Mouse (Mus musculus): ENCODE data around the gene Abhd16b. TPM values are rescaled to one million over a fixed set of nuclear protein-coding genes. Genes with fewer than 3 reads are reported as not detected.

The Abhd16b gene
- polyA plus RNA-seq, 2 experiments, result 0.01 TPM; not detected in 1

DNA sequence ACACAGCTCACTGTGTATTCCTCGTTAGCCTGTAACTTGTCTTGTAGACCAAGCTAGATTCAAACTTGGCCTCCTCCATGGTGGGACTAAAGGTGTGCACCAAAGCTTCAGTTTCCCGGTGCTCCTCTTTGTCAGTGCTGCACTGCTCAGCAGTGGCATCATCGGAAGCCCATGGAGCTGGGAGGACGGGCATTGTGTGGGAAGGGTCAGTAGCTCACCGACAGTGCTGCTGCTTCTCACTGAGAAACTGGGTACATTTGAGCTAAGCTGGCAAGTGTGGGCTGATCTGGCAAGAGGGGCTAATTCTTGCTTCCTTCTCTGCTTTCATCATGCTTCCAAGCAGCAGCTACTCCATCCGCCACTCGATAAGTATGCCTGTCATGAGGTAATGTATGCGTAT, 18.2 kb downstream of the Abhd16b start:
- Histone ChIP-seq H3K27ac (no peak overlapping the region), H3K9ac (replicated peaks) (no peak overlapping the region), H3K27me3 (ENCODE audit: control insufficient read depth, insufficient read depth, low read length) (no peaks in the 10 kb centered on the region), H3K9me3 (ENCODE audit: control insufficient read depth, low read length) (no peaks in the 10 kb centered on the region), H3K4me3 (ENCODE audit: insufficient read depth in 1 of 2, low read depth in 2 of 2, low read length in 2 of 2) (no peak overlapping the region), H3K4me2 (ENCODE audit: low read depth) (no peak overlapping the region), H3K36me3 (replicated peaks; ENCODE audit: control insufficient read depth, insufficient read depth, low read depth) (peaks cover 38% of the 10 kb centered on the region), H3K4me1 (replicated peaks; ENCODE audit: control insufficient read depth in 2 of 2, insufficient read depth in 2 of 2, low read length in 1 of 2) (no peaks in the 10 kb centered on the region)
- ATAC-seq (ENCODE audit: insufficient read depth) (no peak), DNase-seq (ENCODE audit: low read depth in 3 of 3, low spot score in 3 of 3) (no peak)
- 91% methylated on average over 8 of the region's 8 CpGs for WGBS (ENCODE audit: insufficient replicate concordance)
- TF ChIP-seq CTCF (IDR thresholded peaks at IDR 0.05; ENCODE audit: low read depth) (no peak), EP300 (IDR thresholded peaks at IDR 0.05; ENCODE audit: low read depth) (no peak)

DNA sequence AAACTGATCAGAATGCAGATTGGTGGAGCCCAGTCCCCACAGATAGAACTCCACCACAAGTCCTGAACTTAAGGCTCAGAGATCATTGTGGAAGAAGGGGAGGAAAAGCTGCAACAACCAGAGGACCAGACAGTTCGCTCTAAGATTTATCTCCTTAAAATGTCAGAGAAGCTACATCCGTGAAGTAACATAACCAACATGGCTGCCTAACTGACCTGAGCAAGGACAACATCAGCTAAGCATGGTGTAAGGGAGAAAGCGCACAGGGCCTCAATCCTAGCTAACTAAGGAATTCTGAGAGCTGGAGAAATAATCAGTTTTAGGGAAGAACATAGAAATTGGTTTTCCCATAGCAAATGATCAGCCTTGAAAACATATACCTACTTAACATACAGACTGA, 26.2 kb downstream of the Abhd16b start:
- Histone ChIP-seq H3K27me3 (ENCODE audit: control insufficient read depth, insufficient read depth, low read length) (no peaks in the 10 kb centered on the region), H3K36me3 (replicated peaks; ENCODE audit: control insufficient read depth, insufficient read depth, low read depth) (peaks cover 19% of the 10 kb centered on the region), H3K4me2 (ENCODE audit: low read depth) (peak overlapping the region; percentile 95), H3K9ac (replicated peaks) (peak overlapping the region; percentile 98), H3K4me1 (replicated peaks; ENCODE audit: control insufficient read depth in 2 of 2, insufficient read depth in 2 of 2, low read length in 1 of 2) (peaks cover 23 to 30% of the 10 kb centered on the region in 2 experiments), H3K9me3 (ENCODE audit: control insufficient read depth, low read length) (no peaks in the 10 kb centered on the region), H3K27ac (peak overlapping the region; percentile 98), H3K4me3 (ENCODE audit: insufficient read depth in 1 of 2, low read depth in 2 of 2, low read length in 2 of 2) (peak overlapping the region in 1 of 2 experiments; percentile 99; a peak in 2 of 4 replicates)
- DNase-seq (ENCODE audit: low read depth in 3 of 3, low spot score in 3 of 3), result no peak
- TF ChIP-seq CTCF (IDR thresholded peaks at IDR 0.05; ENCODE audit: low read depth) (no peak), EP300 (IDR thresholded peaks at IDR 0.05; ENCODE audit: low read depth) (no peak)
- no peak for ATAC-seq (ENCODE audit: insufficient read depth)
- 67% methylated on average over 3 of the region's 3 CpGs for WGBS (ENCODE audit: insufficient replicate concordance)

DNA sequence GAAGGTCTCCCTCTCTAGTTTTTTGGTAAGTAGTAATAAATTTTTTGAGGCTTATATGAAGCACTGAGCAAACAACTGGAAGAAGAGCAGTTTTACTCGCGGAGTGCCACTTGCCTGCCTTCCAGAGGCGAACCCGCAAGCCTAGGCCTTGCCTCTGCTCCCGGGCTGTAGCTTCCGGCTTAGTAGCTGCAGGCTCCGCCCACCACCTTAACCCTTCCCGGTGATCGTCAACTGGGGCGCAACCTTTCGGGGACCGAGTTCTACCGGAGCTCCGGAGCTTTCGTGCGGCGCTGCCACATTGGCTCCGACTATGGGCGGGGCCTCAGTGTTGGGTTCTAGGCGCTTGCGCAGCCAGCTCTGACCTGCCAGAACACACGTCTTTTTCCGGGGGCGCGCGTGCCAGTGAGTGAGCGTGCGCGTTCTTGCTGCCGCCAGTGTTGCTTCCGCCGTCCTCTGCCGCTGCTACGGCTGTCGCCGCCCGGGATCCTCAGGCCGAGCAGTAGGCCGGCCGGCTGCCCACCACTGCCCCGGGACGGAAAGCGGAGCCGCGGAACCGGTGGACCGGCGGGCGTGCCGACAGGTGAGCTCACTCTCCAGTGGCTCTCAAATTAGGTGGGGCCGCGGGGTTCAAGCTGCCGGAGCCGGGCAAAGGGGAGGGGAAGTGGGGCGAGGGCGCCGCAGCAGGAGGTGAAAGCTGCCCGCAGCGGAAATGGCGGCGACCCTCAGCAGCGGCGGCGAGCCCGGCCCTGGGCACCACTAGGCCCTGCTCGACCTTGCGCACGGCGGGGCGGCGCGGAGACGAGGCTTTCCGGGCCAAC, 27.3 kb downstream of the Abhd16b start, which contains the start of gene Dnajc5:
Dnajc5 (plus strand) TSS at position 368 of the 818 bp plus-strand sequence.
- ATAC-seq (ENCODE audit: insufficient read depth), result peak; percentile 96
- H3K36me3 ChIP-seq (replicated peaks; ENCODE audit: control insufficient read depth, insufficient read depth, low read depth), result peaks cover 13% of the 10 kb centered on the region

DNA sequence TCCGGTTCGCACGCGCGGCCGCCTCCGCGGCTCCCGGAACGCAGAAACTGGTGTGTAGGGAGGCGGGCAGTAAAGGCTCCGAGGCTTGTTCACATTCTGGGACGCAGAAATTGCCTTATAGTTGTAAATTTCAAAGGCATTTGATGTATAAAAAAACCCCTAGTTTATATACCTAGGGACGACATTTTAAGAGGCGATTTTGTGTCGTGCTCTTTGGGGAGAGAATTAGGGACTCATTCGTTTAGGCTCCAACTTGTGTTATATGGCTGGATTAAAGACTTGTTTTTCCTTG, 27.9 kb downstream of the Abhd16b start:
- under 1% methylated on average over 17 of the region's 17 CpGs for WGBS (ENCODE audit: insufficient replicate concordance)
- H3K27ac ChIP-seq, result peak overlapping the region; percentile 98
- H3K9ac ChIP-seq (replicated peaks), result peak overlapping the region; percentile 98
- ATAC-seq (ENCODE audit: insufficient read depth) (no peak), DNase-seq (ENCODE audit: low read depth in 3 of 3, low spot score in 3 of 3) (no peak)
- H3K9me3 ChIP-seq (ENCODE audit: control insufficient read depth, low read length), result no peaks in the 10 kb centered on the region
- peaks cover 12% of the 10 kb centered on the region for H3K36me3 ChIP-seq (replicated peaks; ENCODE audit: control insufficient read depth, insufficient read depth, low read depth)
- peaks cover 23 to 30% of the 10 kb centered on the region in 2 experiments for H3K4me1 ChIP-seq (replicated peaks; ENCODE audit: control insufficient read depth in 2 of 2, insufficient read depth in 2 of 2, low read length in 1 of 2)
- H3K4me3 ChIP-seq (ENCODE audit: insufficient read depth in 1 of 2, low read depth in 2 of 2, low read length in 2 of 2), result peak overlapping the region; percentile 69 to 99
- peak overlapping the region; percentile 95 for H3K4me2 ChIP-seq (ENCODE audit: low read depth)
- TF ChIP-seq CTCF (IDR thresholded peaks at IDR 0.05; ENCODE audit: low read depth) (no peak), EP300 (IDR thresholded peaks at IDR 0.05; ENCODE audit: low read depth) (no peak)
- no peaks in the 10 kb centered on the region for H3K27me3 ChIP-seq (ENCODE audit: control insufficient read depth, insufficient read depth, low read length)

More for the DNA sequence above, 27.3 kb downstream of the Abhd16b start, which contains the start of gene Dnajc5:
- peaks cover 23 to 30% of the 10 kb centered on the region in 2 experiments for H3K4me1 ChIP-seq (replicated peaks; ENCODE audit: control insufficient read depth in 2 of 2, insufficient read depth in 2 of 2, low read length in 1 of 2)
- TF ChIP-seq CTCF (IDR thresholded peaks at IDR 0.05; ENCODE audit: low read depth) (no peak; the same call in 1 of the 2 replicates), EP300 (IDR thresholded peaks at IDR 0.05; ENCODE audit: low read depth) (no peak)
- peak; percentile 96 to 98 (median 97) for DNase-seq (ENCODE audit: low read depth in 3 of 3, low spot score in 3 of 3)
- peak within 1 kb of the TSS; percentile 95 for H3K4me2 ChIP-seq (ENCODE audit: low read depth)
- H3K4me3 ChIP-seq (ENCODE audit: insufficient read depth in 1 of 2, low read depth in 2 of 2, low read length in 2 of 2), result peak within 1 kb of the TSS; percentile 69 to 99
- 0% methylated on average over 74 of the region's 74 CpGs for WGBS (ENCODE audit: insufficient replicate concordance)
- peak within 1 kb of the TSS; percentile 98 for H3K9ac ChIP-seq (replicated peaks)
- H3K27ac ChIP-seq, result peak within 1 kb of the TSS; percentile 98
- no peaks in the 10 kb centered on the region for H3K9me3 ChIP-seq (ENCODE audit: control insufficient read depth, low read length)
- H3K27me3 ChIP-seq (ENCODE audit: control insufficient read depth, insufficient read depth, low read length), result no peaks in the 10 kb centered on the region

DNA sequence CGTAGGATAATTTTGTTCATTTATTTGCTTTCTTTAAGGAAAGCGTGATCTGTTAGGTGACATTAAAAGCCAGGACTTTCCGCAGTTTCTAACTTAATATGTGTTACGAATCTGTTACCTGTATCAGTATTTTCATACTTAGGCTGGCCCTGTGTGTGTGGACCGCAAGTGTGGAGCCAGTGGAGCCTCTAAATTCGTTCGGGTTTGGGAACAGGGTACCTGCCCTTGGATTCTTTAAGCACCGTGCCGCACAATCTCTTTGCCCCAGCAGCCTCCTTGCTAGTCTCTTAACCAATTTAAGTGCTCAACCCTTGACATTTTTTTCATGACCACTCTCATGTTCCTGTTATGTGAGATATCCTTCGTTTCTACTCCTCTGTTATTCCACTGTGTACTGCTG, 28.5 kb downstream of the Abhd16b start:
- peak overlapping the region; percentile 69 to 99 for H3K4me3 ChIP-seq (ENCODE audit: insufficient read depth in 1 of 2, low read depth in 2 of 2, low read length in 2 of 2)
- H3K27ac ChIP-seq, result peak overlapping the region; percentile 52
- ATAC-seq (ENCODE audit: insufficient read depth) (no peak), DNase-seq (ENCODE audit: low read depth in 3 of 3, low spot score in 3 of 3) (no peak)
- H3K27me3 ChIP-seq (ENCODE audit: control insufficient read depth, insufficient read depth, low read length), result no peaks in the 10 kb centered on the region
- peak overlapping the region; percentile 95 for H3K4me2 ChIP-seq (ENCODE audit: low read depth)
- H3K36me3 ChIP-seq (replicated peaks; ENCODE audit: control insufficient read depth, insufficient read depth, low read depth), result peaks cover 8% of the 10 kb centered on the region
- no peak for TF ChIP-seq CTCF (IDR thresholded peaks at IDR 0.05; ENCODE audit: low read depth)
- TF ChIP-seq EP300 (IDR thresholded peaks at IDR 0.05; ENCODE audit: low read depth), result no peak
- peak overlapping the region; percentile 98 for H3K9ac ChIP-seq (replicated peaks)
- H3K4me1 ChIP-seq (replicated peaks; ENCODE audit: control insufficient read depth in 2 of 2, insufficient read depth in 2 of 2, low read length in 1 of 2), result peaks cover 23 to 30% of the 10 kb centered on the region in 2 experiments
- 37% methylated on average over 10 of the region's 10 CpGs for WGBS (ENCODE audit: insufficient replicate concordance)
- no peaks in the 10 kb centered on the region for H3K9me3 ChIP-seq (ENCODE audit: control insufficient read depth, low read length)
